Mouse (Mus musculus): ENCODE measurements around the gene Usp2. TPM values are rescaled to one million over a fixed set of nuclear protein-coding genes. Genes with fewer than 3 reads are reported as not detected.
A peak's percentile ranks its signal among the peaks of the same experiment; 100 is the strongest.

Usp2 gene
- polyA plus RNA-seq, 1 experiment from 2014 or later, result 12.2 TPM

GRCm38 (mm10) chr9:44135731-44136411 lies 69.0 kb downstream of the Usp2 start:
- H3K27me3 ChIP-seq, result peaks cover 63% of the 10 kb centered on the region
- H3K27ac ChIP-seq, result 0 out of 2 replicates have a peak overlapping the region, but pooled peaks have one; percentile 2
- H3K9ac ChIP-seq, result peak overlapping the region; percentile 74; the same call in 1 of the 2 replicates

GRCm38 (mm10) chr9:44137846-44138245 lies 71.0 kb downstream of the Usp2 start:
- H3K4me1 ChIP-seq (replicated peaks), result peaks cover 38% of the 10 kb centered on the region
- no peak for ATAC-seq (ENCODE audit: low FRiP score)

More at GRCm38 (mm10) chr9:44135731-44136411, 69.0 kb downstream of the Usp2 start:
- H3K4me3 ChIP-seq, result peak overlapping the region; percentile 48
- ATAC-seq (ENCODE audit: low FRiP score), result 0 out of 2 replicates have a peak, but pooled peaks have one; percentile 21
- H3K4me2 ChIP-seq, result peak overlapping the region; percentile 69
- 63% methylated on average over 7 of the region's 7 CpGs for WGBS
- H3K4me1 ChIP-seq (replicated peaks), result peaks cover 44% of the 10 kb centered on the region
- no peaks in the 10 kb centered on the region for H3K9me3 ChIP-seq
- H3K36me3 ChIP-seq, result peaks cover 14% of the 10 kb centered on the region; the same call in 1 of the 2 replicates

GRCm38 (mm10) chr9:44141951-44142350 lies 75.1 kb downstream of the Usp2 start:
- H3K27me3 ChIP-seq, result peaks cover 2% of the 10 kb centered on the region; the same call in 1 of the 2 replicates
- 69% methylated on average over 5 of the region's 5 CpGs for WGBS
- H3K4me2 ChIP-seq, result no peak overlapping the region
- peaks cover 46% of the 10 kb centered on the region for H3K36me3 ChIP-seq
- H3K9me3 ChIP-seq, result no peaks in the 10 kb centered on the region
- ATAC-seq (ENCODE audit: low FRiP score), result no peak
- H3K9ac ChIP-seq, result no peak overlapping the region
- H3K27ac ChIP-seq, result no peak overlapping the region
- 0 out of 2 replicates have a peak, but pooled peaks cover 3% of the 10 kb centered on the region for H3K4me1 ChIP-seq (replicated peaks)
- no peak overlapping the region for H3K4me3 ChIP-seq

More at GRCm38 (mm10) chr9:44137846-44138245, 71.0 kb downstream of the Usp2 start:
- Histone ChIP-seq H3K36me3 (peaks cover 24% of the 10 kb centered on the region), H3K27ac (no peak overlapping the region), H3K9me3 (no peaks in the 10 kb centered on the region), H3K4me2 (no peak overlapping the region), H3K9ac (no peak overlapping the region), H3K4me3 (no peak overlapping the region), H3K27me3 (peaks cover 43% of the 10 kb centered on the region)
- 81% methylated on average over 4 of the region's 4 CpGs for WGBS

- H3K9me3 ChIP-seq, result no peaks in the 10 kb centered on the region
- 0 out of 2 replicates have a peak, but pooled peaks cover 3% of the 10 kb centered on the region for H3K4me1 ChIP-seq (replicated peaks)
- no peak overlapping the region for H3K4me2 ChIP-seq
- 71% methylated on average over 5 of the region's 5 CpGs for WGBS
- no peak for ATAC-seq (ENCODE audit: low FRiP score)
- H3K9ac ChIP-seq, result no peak overlapping the region
- peaks cover 49% of the 10 kb centered on the region for H3K36me3 ChIP-seq
- H3K4me3 ChIP-seq, result no peak overlapping the region
- H3K27me3 ChIP-seq, result no peaks in the 10 kb centered on the region
- peak overlapping the region; percentile 4; the same call in 1 of the 2 replicates for H3K27ac ChIP-seq
Observed at GRCm38 (mm10) chr9:44143421-44143820, 76.6 kb downstream of the Usp2 start.

- Histone ChIP-seq H3K4me2 (no peak overlapping the region), H3K36me3 (peaks cover 55% of the 10 kb centered on the region), H3K27ac (no peak overlapping the region), H3K9me3 (no peaks in the 10 kb centered on the region), H3K4me3 (no peak overlapping the region), H3K9ac (no peak overlapping the region), H3K4me1 (replicated peaks) (no peaks in the 10 kb centered on the region), H3K27me3 (no peaks in the 10 kb centered on the region)
- ATAC-seq (ENCODE audit: low FRiP score), result no peak
- 39% methylated on average over 6 of the region's 8 CpGs for WGBS
Observed at GRCm38 (mm10) chr9:44144023-44144717, 77.3 kb downstream of the Usp2 start.

GRCm38 (mm10) chr9:44144718-44145060 lies 77.9 kb downstream of the Usp2 start:
- no peaks in the 10 kb centered on the region for H3K4me1 ChIP-seq (replicated peaks)
- ATAC-seq (ENCODE audit: low FRiP score), result no peak
- H3K9me3 ChIP-seq, result no peaks in the 10 kb centered on the region
- H3K27me3 ChIP-seq, result no peaks in the 10 kb centered on the region
- no peak overlapping the region for H3K4me3 ChIP-seq
- H3K27ac ChIP-seq, result no peak overlapping the region
- H3K9ac ChIP-seq, result no peak overlapping the region
- peaks cover 55% of the 10 kb centered on the region for H3K36me3 ChIP-seq
- H3K4me2 ChIP-seq, result no peak overlapping the region

Other genes starting within 250 kb of the Usp2 start
- gene Thy1, start 23.6 kb upstream of the Usp2 start, polyA plus RNA-seq (2015; fragmentation: Nextera tagmentation; extraction: Ambion mirVana), result 0.27 and 0.55 TPM in 2 replicates
- gene Mfrp, start 34.7 kb downstream of the Usp2 start, polyA plus RNA-seq (2015; fragmentation: Nextera tagmentation; extraction: Ambion mirVana), result 0.22 TPM in 1 of 2 replicates, not detected in the other
- 3.2 and 5.3 TPM in 2 replicates for gene C1qtnf5, start 40.2 kb downstream of the Usp2 start, polyA plus RNA-seq (2015; fragmentation: Nextera tagmentation; extraction: Ambion mirVana)
- 0.12 and 0.49 TPM in 2 replicates for gene Gm49380, start 46.5 kb downstream of the Usp2 start, polyA plus RNA-seq (2015; fragmentation: Nextera tagmentation; extraction: Ambion mirVana)
- gene Rnf26, start 46.5 kb downstream of the Usp2 start, polyA plus RNA-seq (2015; fragmentation: Nextera tagmentation; extraction: Ambion mirVana), result 27.9 and 29.2 TPM in 2 replicates
- gene Mcam, start 67.4 kb downstream of the Usp2 start, polyA plus RNA-seq (2015; fragmentation: Nextera tagmentation; extraction: Ambion mirVana), result 13.1 and 14.0 TPM in 2 replicates
- gene Cbl, start 167.0 kb downstream of the Usp2 start, polyA plus RNA-seq (2015; fragmentation: Nextera tagmentation; extraction: Ambion mirVana), result 21.5 and 24.4 TPM in 2 replicates
- not detected in 2 replicates for gene Ccdc153, start 173.7 kb downstream of the Usp2 start, polyA plus RNA-seq (2015; fragmentation: Nextera tagmentation; extraction: Ambion mirVana)
- gene Pdzd3, start 184.4 kb downstream of the Usp2 start, polyA plus RNA-seq (2015; fragmentation: Nextera tagmentation; extraction: Ambion mirVana), result 0.17 and 0.48 TPM in 2 replicates
- 4.4 TPM in 2 replicates for gene Nlrx1, start 201.6 kb downstream of the Usp2 start, polyA plus RNA-seq (2015; fragmentation: Nextera tagmentation; extraction: Ambion mirVana)
- gene Abcg4, start 221.6 kb downstream of the Usp2 start, polyA plus RNA-seq (2015; fragmentation: Nextera tagmentation; extraction: Ambion mirVana), result 18.0 and 20.1 TPM in 2 replicates
- gene Hinfp, start 238.7 kb downstream of the Usp2 start, polyA plus RNA-seq (2015; fragmentation: Nextera tagmentation; extraction: Ambion mirVana), result 31.4 and 36.6 TPM in 2 replicates